Mouse (Mus musculus): ENCODE measurements around the gene Ccr6.

The Ccr6 gene

DNA sequence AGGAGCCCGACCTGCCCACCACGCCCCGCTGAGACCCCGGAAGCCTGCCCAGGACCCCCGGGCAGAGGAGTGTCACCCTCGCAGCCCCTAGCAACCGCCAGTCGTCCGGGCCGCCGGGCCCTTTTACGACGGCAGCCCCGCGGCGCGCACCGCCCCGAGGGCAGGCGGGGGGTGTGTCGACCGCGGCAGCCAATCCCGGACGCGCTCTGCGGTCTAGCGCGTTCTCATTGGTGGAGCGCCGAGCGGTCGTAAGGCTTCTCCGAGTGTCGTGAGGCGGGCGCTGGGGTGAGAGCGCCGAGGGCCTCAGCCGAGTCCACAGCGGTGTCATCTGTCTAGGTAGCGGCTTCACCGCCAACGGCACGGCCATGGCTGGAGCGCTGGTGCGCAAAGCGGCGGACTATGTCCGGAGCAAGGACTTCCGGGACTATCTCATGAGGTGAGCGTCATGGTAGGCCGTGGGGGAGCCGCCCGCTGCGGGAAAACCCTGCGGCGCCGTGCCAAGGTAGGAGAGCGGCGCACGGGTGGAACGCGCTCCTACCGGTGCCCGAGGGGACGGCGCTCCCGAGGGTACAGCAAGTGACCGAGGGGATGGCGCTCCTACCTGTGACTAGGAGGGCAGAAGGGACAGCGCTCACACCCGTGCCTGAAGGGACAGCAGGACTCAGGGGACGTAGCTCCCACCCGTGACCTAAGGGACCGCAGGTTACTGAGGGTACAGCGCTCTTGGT lies 47.8 kb downstream of the Ccr6 start:
- DNase-seq (ENCODE audit: low spot score in 2 of 2), result peak; percentile 98

DNA sequence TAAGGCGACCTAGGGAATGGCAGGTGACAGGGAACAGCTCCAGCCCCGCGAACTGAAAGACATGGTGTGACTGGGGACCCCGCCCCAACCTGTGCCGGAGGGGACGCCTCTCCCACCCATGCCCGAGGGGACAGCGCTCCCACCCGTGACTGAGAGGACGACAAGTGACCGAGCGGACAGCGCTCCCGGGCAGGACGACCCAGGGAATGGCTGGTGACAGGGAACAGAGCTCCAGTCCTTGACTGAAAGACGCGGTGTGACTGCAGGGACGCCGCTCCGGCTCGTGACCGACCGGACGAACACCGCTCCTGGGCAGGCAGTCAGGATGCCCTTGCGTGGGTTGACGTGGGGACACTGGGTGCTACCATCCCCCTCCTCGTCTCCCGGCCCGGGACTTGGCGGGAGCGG lies 48.4 kb downstream of the Ccr6 start:
- peak; percentile 55 to 58 for DNase-seq (ENCODE audit: low spot score in 2 of 2)

DNA sequence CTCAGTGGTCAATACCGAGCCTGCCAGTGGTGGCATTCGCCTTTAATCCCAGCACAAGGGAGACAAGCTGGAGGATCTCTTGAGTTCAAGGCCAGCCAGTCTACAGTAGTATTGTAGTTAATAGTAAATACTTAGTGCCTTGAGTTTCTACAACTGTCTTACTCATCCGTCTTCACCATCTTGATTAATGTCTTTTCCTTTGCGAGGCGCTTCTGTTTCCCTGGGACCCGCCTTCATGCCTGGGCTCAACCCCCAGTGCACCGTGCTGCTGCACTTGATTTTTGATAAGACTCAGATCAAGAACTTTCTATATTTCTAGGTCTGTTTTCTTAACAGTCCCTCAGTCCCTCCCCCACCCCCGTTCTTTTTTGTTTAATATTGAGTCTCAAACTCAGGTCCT lies 49.2 kb downstream of the Ccr6 start:
- no peak for DNase-seq (ENCODE audit: low spot score in 2 of 2)

DNA sequence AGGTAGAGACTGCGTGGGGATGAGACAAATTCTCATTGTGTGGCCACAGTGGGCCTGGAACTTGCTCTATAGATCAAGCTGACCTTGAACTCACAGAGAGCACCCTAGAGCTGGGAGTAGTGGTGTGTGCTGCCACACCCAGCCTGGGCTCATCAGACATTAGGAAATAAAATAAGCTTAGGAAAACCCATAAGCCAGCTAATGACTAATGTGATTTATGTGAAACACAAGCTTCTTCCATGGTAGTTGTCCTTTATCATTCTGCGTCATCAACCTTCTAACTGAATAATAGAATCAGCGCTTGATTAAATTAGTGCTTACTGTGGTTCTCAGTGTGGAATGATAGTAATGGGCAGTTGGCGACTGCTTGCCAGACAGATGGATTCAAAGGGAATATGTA lies 51.1 kb downstream of the Ccr6 start:
- no peak for DNase-seq (ENCODE audit: low spot score in 2 of 2)

DNA sequence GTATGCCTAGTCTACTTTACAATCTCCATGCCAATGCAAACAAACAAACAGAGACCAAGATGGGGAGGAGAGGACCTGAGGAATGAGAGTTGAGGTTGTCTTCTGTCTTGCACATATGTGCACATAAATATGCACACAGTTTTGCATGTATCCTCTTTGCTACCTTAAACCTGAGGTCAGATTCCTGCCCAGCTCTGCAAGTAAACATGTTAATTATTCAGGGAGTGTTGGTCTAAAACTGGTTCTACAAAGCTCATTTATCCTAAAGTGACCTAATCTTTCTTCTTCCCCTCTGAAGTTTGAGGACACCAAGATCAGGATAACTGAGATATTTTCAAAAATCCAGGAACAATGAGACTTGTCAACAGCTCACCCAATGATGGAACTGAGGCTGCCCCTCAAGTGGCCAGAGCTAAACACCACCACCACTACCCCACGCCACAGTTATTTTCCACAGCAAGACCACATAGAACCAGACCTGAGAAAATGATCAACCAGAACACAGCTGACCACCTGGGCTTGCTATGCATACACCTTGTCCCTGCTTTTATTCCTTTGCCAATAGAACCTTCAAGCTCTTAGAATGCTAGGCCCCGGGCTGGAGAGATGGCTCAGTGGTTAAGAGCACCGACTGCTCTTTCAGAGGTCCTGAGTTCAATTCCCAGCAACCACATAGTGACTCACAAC lies 54.3 kb downstream of the Ccr6 start:
- DNase-seq (ENCODE audit: low spot score in 2 of 2), result no peak

DNA sequence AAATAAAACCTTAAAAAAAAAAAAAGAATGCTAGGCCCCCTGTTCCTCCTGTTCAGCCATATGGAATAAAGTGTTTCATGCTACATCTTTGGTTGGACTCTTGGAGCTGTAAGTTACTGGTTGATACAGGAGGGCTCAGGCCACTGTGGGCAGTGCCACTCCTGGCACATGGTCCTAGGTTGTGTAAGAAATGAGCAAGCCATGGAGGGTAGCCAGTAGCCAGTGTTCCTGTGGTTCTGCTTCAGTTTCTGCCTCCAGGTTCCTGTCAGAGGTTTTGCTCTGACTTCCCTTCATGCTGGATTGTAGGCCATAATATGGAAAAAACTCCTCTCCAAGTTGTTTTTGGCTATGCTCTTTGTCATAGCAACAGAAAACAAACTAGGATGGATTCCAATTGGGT lies 54.9 kb downstream of the Ccr6 start:
- DNase-seq (ENCODE audit: low spot score in 2 of 2), result peak in 1 of 2 experiments; percentile 6

DNA sequence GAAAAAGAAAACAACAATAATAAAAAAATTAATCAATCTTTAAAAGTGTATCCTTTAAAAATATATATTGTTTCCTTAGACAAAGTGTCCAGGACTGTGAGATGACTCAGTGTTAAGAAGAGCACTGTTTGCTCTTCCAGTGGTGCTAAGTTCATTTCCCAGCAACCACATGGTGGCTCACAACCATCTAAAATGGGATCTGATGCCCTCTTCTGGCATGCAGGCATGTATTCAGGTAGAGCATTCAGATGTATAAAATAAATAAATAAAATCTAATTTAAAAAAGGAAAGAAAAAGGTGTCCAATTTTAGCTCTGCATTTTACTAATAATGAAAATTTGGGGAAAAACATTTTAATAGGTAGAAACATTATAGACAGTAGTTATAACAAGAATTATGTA lies 60.0 kb downstream of the Ccr6 start:
- peak in 1 of 2 experiments; percentile 8 for DNase-seq (ENCODE audit: low spot score in 2 of 2)

DNA sequence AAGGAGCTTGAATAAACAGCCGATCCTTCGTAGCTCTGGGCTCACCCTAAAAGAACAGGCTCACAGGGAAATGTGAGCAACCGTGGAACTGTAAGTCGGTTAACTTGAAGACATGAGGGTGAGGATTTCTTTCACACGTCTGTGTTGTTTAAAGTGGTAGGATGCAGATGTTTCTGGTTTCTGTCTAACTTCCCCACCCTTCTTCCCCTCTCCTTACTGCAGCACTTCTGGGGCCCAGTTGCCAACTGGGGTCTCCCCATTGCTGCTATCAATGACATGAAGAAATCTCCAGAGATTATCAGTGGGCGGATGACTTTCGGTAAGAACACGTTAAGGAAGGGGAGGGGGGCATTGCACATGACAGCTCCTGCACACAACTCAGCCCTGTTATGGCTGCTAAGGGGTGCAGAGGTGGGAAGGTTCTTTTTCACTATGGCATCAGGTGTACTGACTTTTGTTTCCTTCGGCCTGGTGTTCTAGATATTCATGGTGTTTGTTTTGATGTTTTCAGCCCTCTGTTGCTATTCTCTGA lies 60.5 kb downstream of the Ccr6 start:
- DNase-seq (ENCODE audit: low spot score in 2 of 2), result no peak

DNA sequence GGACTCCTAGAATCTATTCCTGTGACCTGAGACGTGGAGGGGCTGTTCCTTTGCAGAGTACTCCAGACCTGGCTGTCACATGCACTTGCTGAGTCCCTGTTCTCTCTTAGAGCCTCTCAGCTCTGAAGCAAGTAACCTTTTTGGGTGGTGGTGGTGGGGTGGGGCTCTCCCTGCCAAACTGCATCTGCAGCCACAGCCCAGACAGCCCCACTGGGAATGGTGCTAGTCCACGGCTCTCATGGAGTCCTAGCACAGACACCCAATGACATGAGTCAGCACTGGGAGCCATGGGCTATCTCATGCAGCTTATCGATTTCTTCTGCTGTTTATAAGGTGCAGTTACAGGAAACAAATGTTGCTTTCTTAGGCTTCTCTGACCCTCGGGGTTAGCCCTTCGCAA lies 61.9 kb downstream of the Ccr6 start:
- DNase-seq (ENCODE audit: low spot score in 2 of 2), result no peak

DNA sequence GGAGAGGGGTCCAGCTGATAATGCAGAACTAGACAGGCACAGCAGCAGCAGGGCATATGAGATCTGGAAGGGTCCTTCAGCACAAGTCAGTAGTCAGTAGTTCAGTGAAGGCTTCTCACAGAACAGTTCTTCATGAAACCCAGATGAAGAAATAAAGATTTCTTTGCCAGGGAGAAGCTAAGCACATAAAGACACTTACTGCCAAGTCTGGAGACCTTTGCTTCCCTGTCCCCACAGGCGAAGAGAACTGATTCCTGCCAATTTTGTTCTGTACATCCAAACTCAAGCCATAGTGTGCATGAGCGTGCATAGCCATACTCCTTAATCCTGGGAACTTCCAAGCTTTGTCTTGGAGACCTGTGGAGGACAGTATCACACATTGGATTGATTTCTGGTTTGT lies 62.4 kb downstream of the Ccr6 start:
- no peak for DNase-seq (ENCODE audit: low spot score in 2 of 2)

DNA sequence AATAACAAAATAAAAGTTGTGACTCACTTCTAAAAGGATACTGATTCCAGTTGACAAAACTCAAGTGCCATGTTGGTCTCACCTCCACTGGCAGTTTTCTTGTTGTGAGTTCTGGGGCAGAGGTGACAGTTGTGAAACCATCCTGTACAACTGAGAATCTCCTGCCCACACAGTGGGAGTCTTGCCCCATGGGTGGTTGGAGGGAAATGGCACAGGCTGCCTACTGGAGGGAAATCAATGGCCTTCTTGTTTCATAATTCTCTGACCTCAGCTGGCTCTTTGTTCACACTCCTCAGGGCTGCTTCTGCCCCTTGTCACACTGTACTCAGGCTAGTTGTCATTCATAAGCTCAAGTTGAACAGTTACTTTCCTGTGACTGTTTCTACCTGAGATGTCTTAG lies 63.7 kb downstream of the Ccr6 start:
- DNase-seq (ENCODE audit: low spot score in 2 of 2), result no peak

DNA sequence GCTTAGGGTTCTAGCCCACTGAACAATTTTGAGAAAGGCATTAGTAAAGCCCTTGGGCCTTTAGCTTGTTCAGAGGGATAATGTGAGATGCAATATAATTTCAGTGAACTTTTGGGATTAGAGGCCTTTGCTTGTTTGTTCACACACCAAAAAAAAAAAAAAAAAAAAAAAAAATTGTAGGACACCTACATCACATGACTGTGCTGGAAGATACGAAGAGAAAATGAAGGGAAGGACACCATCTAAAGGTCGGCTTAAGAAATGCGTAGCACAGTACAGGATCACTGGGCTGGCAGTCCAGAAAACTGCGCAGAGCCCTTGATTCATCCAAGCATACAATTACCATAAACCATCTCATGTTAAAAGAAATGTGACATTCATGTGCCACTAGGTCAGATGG lies 65.7 kb downstream of the Ccr6 start:
- DNase-seq (ENCODE audit: low spot score in 2 of 2), result no peak

DNA sequence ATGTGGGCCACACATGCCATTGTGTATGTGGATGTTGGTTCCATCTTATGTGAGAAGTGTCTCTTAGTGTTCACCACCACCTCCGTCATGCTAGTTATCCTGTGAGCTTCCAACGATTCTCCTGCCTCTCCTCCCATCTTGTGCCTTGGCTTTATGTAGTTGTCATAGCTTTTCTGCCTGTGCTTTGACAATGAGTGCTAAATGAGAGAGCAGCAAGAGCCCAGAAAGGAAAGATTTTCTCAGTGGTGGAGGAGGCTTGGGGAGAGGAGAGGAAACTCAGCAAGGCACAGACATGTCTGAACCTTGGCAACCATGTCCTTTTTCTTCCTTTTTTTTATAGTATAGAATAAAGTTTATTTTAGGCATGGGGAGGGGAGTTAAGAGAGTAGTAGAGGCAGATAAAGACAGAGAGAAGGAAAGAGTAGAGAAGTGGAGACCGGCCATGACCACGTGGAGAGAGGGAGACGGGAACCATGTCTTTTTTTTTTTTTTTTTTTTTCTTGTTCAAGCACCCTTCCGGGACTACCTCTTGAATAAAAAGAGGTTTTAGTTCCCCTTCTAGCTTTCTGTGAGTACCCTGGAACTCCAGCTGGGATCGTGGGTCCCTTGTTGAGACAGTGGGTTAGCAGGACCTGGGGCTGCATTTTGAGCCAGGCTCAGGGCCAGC lies 67.1 kb downstream of the Ccr6 start:
- DNase-seq (ENCODE audit: low spot score in 2 of 2), result no peak

DNA sequence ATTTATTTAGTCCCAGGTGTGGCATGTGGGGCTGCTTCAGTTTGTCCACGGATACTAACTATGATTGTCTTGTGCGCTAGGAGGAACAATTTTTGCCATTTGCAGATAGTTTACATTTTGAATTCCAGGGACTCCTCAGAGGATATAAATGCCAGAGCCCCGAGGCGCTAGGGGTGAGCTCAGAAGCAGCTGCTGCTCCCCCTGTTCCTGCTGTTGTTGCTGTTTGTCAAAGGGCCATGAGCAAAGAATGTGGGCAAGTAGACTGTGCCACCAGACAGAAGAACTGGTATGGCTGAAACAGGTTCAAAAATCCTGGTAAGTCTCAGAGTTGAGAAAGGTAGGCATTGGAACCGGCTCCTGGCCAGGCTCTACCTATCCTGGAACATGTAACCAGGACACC lies 67.8 kb downstream of the Ccr6 start:
- DNase-seq (ENCODE audit: low spot score in 2 of 2), result no peak

DNA sequence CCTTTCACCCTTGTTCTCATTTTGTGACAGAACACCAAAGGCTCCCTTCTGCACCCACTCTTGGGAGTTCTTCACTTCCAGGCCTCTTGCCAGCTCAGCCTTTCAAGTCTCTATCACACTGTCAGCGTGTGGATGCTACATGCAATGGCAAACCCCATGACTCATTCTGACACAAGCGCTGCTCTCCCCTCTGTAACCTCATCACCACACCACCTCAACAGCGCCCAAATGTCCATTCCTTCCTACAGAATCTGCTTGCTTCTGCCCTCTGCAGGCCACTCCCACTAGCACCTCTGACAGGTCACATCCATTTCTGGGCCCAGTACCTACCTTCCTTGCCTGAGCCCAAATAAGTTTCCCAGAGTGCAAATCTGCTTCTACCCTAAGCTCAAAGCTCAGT lies 70.0 kb downstream of the Ccr6 start:
- DNase-seq (ENCODE audit: low spot score in 2 of 2), result no peak

Measured in right cerebral cortex, postnatal 10 days (tissue).